Mouse (Mus musculus) midbrain, embryonic 16.5 days (tissue): ENCODE measurements around the gene Itm2c. TPM values are rescaled to one million over a fixed set of nuclear protein-coding genes. Genes with fewer than 3 reads are reported as not detected.
A peak's percentile ranks its signal among the peaks of the same experiment; 100 is the strongest.

ENCODE experiments used
- ATAC-seq: fragments of 200-750 bp; cut with Nextera tagmentation; 2 replicates; pipeline ENCODE4 v1.8.0; 2017; ENCODE audit warnings: moderate TSS enrichment
- H3K27ac ChIP-seq: fragments of 300-500 bp; sonication (generic); 2 replicates; pipeline ENCODE4 v1.5.1; 2014; ENCODE audit warnings: mild to moderate bottlenecking, low read length, mixed read lengths
- H3K27me3 ChIP-seq: fragments of 300-500 bp; sonication (generic); 2 replicates; pipeline ENCODE4 v1.6.1; 2014; ENCODE audit warnings: low read depth, low read length, mixed read lengths; ENCODE audit not compliant: control insufficient read depth, insufficient read depth
- H3K36me3 ChIP-seq: fragments of 300-500 bp; sonication (generic); 2 replicates; pipeline ENCODE4 v1.6.1; 2014; ENCODE audit warnings: mild to moderate bottlenecking, low read length, moderate library complexity, mixed read lengths; ENCODE audit not compliant: control insufficient read depth, insufficient read depth
- H3K4me1 ChIP-seq: fragments of 300-500 bp; sonication (generic); 2 replicates; pipeline ENCODE4 v1.6.1; 2014; ENCODE audit warnings: mild to moderate bottlenecking, low read length, mixed read lengths; ENCODE audit not compliant: control insufficient read depth, insufficient read depth
- H3K4me2 ChIP-seq: fragments of 300-500 bp; sonication (generic); 2 replicates; pipeline ENCODE4 v1.6.1; 2014; ENCODE audit warnings: mild to moderate bottlenecking, low read length, mixed read lengths
- H3K4me3 ChIP-seq: fragments of 300-500 bp; sonication (generic); 2 replicates; pipeline ENCODE4 v1.5.1; 2014; ENCODE audit warnings: low read depth, mild to moderate bottlenecking, low read length, moderate library complexity, mixed read lengths
- H3K9ac ChIP-seq: fragments of 300-500 bp; sonication (generic); 2 replicates; pipeline ENCODE4 v1.6.1; 2014; ENCODE audit warnings: low read depth, low read length, mixed read lengths
- H3K9me3 ChIP-seq: fragments of 300-500 bp; sonication (generic); replicated peaks from 2 replicates; pipeline ENCODE4 v1.6.1; 2014; ENCODE audit warnings: mild to moderate bottlenecking, low read length, mixed read lengths; ENCODE audit not compliant: control insufficient read depth, poor library complexity, severe bottlenecking
- WGBS: fragments of 180-500 bp; shearing (Covaris S2); extraction: QIAGEN DNeasy Blood & Tissue Kit; methylation state at CpG from one replicate; pipeline ENCODE4 v1.1.7; 2014; 5-methylcytosine and 5-hydroxymethylcytosine counted together
- polyA plus RNA-seq: library from polyadenylated mRNA; unstranded; fragments of >200 nt; fragmentation: Nextera tagmentation; extraction: Ambion mirVana; gene quantifications from 2 replicates; pipeline ENCODE4 v1.2.1, GENCODE M21; 2015

Gene Itm2c
- polyA plus RNA-seq, 1 experiment from 2014 or later: 249 TPM

GRCm38 (mm10) chr1:85906892-85907291, 12.8 kb downstream of the Itm2c start:
- WGBS: 95% methylated on average over 12 of the region's 12 CpGs
- H3K27ac ChIP-seq: no peak overlapping the region
- H3K9me3 ChIP-seq: no peaks in the 10 kb centered on the region
- H3K4me3 ChIP-seq: no peak overlapping the region
- no peak overlapping the region for H3K4me2 ChIP-seq
- peaks cover 5% of the 10 kb centered on the region for H3K4me1 ChIP-seq
- no peak for ATAC-seq
- no peak overlapping the region for H3K9ac ChIP-seq
- peaks cover 46% of the 10 kb centered on the region for H3K36me3 ChIP-seq
- H3K27me3 ChIP-seq: no peaks in the 10 kb centered on the region

GRCm38 (mm10) chr1:85908754-85909590, 14.9 kb downstream of the Itm2c start:
- Histone ChIP-seq H3K9me3 (no peaks in the 10 kb centered on the region), H3K27me3 (no peaks in the 10 kb centered on the region), H3K27ac (peak overlapping the region; percentile 24; the same call in 1 of the 2 replicates), H3K4me3 (no peak overlapping the region), H3K9ac (no peak overlapping the region), H3K36me3 (peaks cover 37% of the 10 kb centered on the region), H3K4me1 (no peaks in the 10 kb centered on the region), H3K4me2 (no peak overlapping the region)
- peak; percentile 32; the same call in 1 of the 2 replicates for ATAC-seq
- 64% methylated on average over 13 of the region's 13 CpGs for WGBS

- H3K27ac ChIP-seq: no peak overlapping the region
- no peak overlapping the region for H3K4me3 ChIP-seq
- H3K4me1 ChIP-seq: peaks cover 18% of the 10 kb centered on the region
- WGBS: 94% methylated on average over 7 of the region's 7 CpGs
- ATAC-seq: no peak
- no peak overlapping the region for H3K9ac ChIP-seq
- H3K9me3 ChIP-seq: no peaks in the 10 kb centered on the region
- H3K4me2 ChIP-seq: no peak overlapping the region
- no peaks in the 10 kb centered on the region for H3K27me3 ChIP-seq
- peaks cover 2% of the 10 kb centered on the region; the same call in 1 of the 2 replicates for H3K36me3 ChIP-seq
Observed at GRCm38 (mm10) chr1:85913078-85913755, 19.1 kb downstream of the Itm2c start.

DNA sequence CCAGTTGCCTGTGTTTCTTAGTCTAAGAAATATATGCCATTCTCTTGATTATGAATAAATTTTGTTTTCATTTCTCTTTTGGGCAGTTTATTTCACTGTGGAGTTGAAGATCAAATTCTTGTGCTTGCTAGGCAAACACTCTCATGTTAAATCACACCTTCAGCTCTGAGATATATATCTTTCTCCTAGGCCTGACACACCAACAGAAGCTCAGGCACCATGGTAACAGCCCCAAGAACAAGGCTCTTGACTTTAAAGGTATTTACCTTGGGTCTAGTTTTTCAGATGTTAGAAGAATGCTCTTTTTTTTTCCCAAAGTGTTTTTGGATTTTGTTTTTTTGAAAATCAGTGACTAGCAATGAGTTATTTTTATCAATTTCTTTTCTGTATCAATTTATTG, 21.8 kb downstream of the Itm2c start:
- ATAC-seq: no peak
- H3K9me3 ChIP-seq: no peaks in the 10 kb centered on the region
- no peaks in the 10 kb centered on the region for H3K36me3 ChIP-seq
- H3K4me3 ChIP-seq: no peak overlapping the region
- H3K9ac ChIP-seq: no peak overlapping the region
- H3K27me3 ChIP-seq: no peaks in the 10 kb centered on the region
- H3K4me1 ChIP-seq: peaks cover 20% of the 10 kb centered on the region
- H3K27ac ChIP-seq: peak overlapping the region; percentile 93
- no peak overlapping the region for H3K4me2 ChIP-seq

DNA sequence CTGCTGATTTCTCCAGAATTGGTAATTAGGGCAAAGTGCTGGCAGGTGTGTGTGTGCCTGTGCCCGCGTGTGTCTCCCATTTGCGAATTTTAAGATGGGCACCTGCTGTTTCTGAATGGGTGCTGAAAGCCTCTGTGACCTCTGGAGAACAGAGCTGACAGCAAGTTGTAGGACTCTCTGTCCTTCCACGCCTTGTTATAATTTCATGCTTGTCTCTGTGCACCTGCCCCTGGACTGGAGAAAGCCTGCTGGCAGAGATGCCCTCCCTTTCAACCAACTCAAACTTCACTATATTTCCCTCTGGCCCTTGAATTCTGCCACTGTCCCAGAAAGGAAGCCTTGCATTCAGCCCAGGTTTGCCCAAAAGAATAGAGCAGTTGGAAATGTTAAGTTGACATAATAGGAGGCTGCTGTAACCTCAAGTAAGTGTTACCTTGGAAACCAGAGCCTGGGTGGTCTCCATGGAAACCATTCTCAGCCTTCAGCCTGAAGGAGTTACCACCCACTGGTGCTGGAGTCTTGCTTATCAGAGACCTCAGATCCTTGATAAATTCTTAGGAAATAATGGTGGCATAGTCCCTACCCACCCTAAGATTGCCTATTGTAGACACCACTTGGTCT, 22.9 kb downstream of the Itm2c start:
- Histone ChIP-seq H3K9me3 (no peaks in the 10 kb centered on the region), H3K4me3 (no peak overlapping the region), H3K4me1 (peaks cover 20% of the 10 kb centered on the region), H3K4me2 (peak overlapping the region; percentile 33; the same call in 1 of the 2 replicates), H3K27ac (peak overlapping the region; percentile 93), H3K36me3 (no peaks in the 10 kb centered on the region), H3K27me3 (no peaks in the 10 kb centered on the region), H3K9ac (peak overlapping the region; percentile 10; the same call in 1 of the 2 replicates)
- ATAC-seq: peak; percentile 92
- WGBS: 7% methylated on average over 4 of the region's 4 CpGs

DNA sequence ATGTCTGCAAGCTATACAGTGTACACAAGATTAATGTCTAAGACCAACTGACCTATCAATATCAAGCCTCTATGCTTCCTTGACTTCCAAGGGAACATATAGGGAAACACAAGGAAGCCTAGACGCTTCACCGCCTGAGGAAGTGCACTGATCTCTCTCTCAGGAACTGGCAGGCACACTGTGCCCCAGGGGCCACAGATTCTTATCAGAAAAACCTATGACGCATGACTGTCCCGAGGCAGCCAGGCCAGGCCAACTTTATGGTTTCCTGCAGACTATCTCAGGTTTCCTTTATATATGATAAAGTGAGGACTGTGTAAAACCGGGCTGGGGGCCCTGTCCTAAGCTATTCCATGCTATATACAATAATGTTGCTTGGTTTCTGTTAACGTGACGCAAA, 25.5 kb downstream of the Itm2c start:
- Histone ChIP-seq H3K27ac (no peak overlapping the region), H3K9me3 (no peaks in the 10 kb centered on the region), H3K27me3 (no peaks in the 10 kb centered on the region), H3K9ac (no peak overlapping the region), H3K4me3 (no peak overlapping the region), H3K36me3 (no peaks in the 10 kb centered on the region), H3K4me1 (peaks cover 26% of the 10 kb centered on the region), H3K4me2 (no peak overlapping the region)
- 89% methylated on average over 7 of the region's 7 CpGs for WGBS
- ATAC-seq: no peak

GRCm38 (mm10) chr1:85921725-85922124, 27.6 kb downstream of the Itm2c start:
- no peak overlapping the region for H3K9ac ChIP-seq
- peak overlapping the region; percentile 54 for H3K27ac ChIP-seq
- H3K27me3 ChIP-seq: no peaks in the 10 kb centered on the region
- H3K4me1 ChIP-seq: peaks cover 20% of the 10 kb centered on the region
- no peak for ATAC-seq
- no peaks in the 10 kb centered on the region for H3K36me3 ChIP-seq
- no peaks in the 10 kb centered on the region for H3K9me3 ChIP-seq
- H3K4me2 ChIP-seq: no peak overlapping the region
- no peak overlapping the region for H3K4me3 ChIP-seq
- WGBS: 73% methylated on average over 7 of the region's 7 CpGs

GRCm38 (mm10) chr1:85922127-85922864, 28.2 kb downstream of the Itm2c start:
- H3K27ac ChIP-seq: peak overlapping the region; percentile 54
- 49% methylated on average over 7 of the region's 7 CpGs for WGBS
- no peaks in the 10 kb centered on the region for H3K27me3 ChIP-seq
- no peak overlapping the region for H3K4me3 ChIP-seq
- H3K4me1 ChIP-seq: peaks cover 15% of the 10 kb centered on the region
- no peaks in the 10 kb centered on the region for H3K36me3 ChIP-seq
- peak; percentile 37 for ATAC-seq
- no peak overlapping the region for H3K9ac ChIP-seq
- no peak overlapping the region for H3K4me2 ChIP-seq
- no peaks in the 10 kb centered on the region for H3K9me3 ChIP-seq
